Mouse (Mus musculus) neural tube, embryonic 13.5 days (tissue): ENCODE results near the gene Plxnd1. TPM values are rescaled to one million over a fixed set of nuclear protein-coding genes. Genes with fewer than 3 reads are reported as not detected.

Experiments used
- ATAC-seq: fragments of 200-750 bp; cut with Nextera tagmentation; 2 replicates; pipeline ENCODE4 v1.8.0; 2017; ENCODE audit warnings: low read depth, mild to moderate bottlenecking, moderate TSS enrichment, moderate library complexity
- H3K27ac ChIP-seq: fragments of 300-500 bp; sonication (generic); replicated peaks from 2 replicates; pipeline ENCODE4 v1.5.1; 2015; ENCODE audit warnings: moderate library complexity, mild to moderate bottlenecking, inconsistent platforms
- H3K27me3 ChIP-seq: fragments of 300-500 bp; sonication (generic); 2 replicates; pipeline ENCODE4 v1.6.1; 2015; ENCODE audit warnings: mild to moderate bottlenecking, inconsistent platforms
- H3K36me3 ChIP-seq: fragments of 300-500 bp; sonication (generic); 2 replicates; pipeline ENCODE4 v1.6.1; 2015; ENCODE audit warnings: mild to moderate bottlenecking, inconsistent platforms
- H3K4me1 ChIP-seq: fragments of 300-500 bp; sonication (generic); replicated peaks from 2 replicates; pipeline ENCODE4 v1.6.1; 2015; ENCODE audit warnings: inconsistent platforms
- H3K4me2 ChIP-seq: fragments of 300-500 bp; sonication (generic); 2 replicates; pipeline ENCODE4 v1.6.1; 2015; ENCODE audit warnings: inconsistent platforms, mild to moderate bottlenecking, moderate library complexity
- H3K4me3 ChIP-seq: fragments of 300-500 bp; sonication (generic); 2 replicates; pipeline ENCODE4 v1.5.1; 2015; ENCODE audit warnings: mild to moderate bottlenecking, inconsistent platforms
- H3K9ac ChIP-seq: fragments of 300-500 bp; sonication (generic); 2 replicates; pipeline ENCODE4 v1.6.1; 2015; ENCODE audit warnings: moderate library complexity, mild to moderate bottlenecking, inconsistent platforms
- H3K9me3 ChIP-seq: fragments of 300-500 bp; sonication (generic); 2 replicates; pipeline ENCODE4 v1.6.1; 2016; ENCODE audit warnings: inconsistent platforms
- WGBS: fragments of 180-500 bp; shearing (Covaris S2); methylation state at CpG from one replicate; pipeline ENCODE4 v1.1.7; 2015; 5-methylcytosine and 5-hydroxymethylcytosine counted together
- polyA plus RNA-seq: library from polyadenylated mRNA; unstranded; fragments of >200 nt; fragmentation: Nextera tagmentation; extraction: Ambion mirVana; gene quantifications from 2 replicates; pipeline ENCODE4 v1.2.1, GENCODE M21; 2015

Plxnd1 gene
- polyA plus RNA-seq, 1 experiment from 2014 or later, result 17.8 TPM

DNA sequence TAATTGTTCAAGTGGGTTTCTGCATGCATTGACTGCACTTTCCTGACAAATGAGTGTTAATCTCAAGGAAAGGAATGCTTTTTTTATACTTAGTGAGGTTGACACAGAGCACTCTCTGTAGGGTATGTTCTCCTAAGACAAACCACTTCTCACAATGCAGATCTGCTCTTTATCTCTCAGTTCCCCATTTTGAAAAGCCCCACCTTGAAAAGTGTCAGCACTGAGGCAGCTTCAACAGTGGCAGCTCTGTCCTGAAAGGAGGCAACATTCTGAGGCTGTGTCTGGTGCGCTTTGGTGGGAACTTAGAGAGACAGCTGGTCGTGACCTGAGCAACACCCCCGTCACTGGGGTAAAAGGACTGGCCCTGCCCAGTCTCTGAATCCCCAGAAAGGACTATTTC, 85.8 kb downstream of the Plxnd1 start:
- WGBS, result 74% methylated on average over 3 of the region's 3 CpGs
- ATAC-seq, result no peak
- H3K27me3 ChIP-seq, result no peaks in the 10 kb centered on the region
- H3K4me1 ChIP-seq, result peaks cover 1% of the 10 kb centered on the region
- no peak overlapping the region for H3K27ac ChIP-seq
- peaks cover 35% of the 10 kb centered on the region for H3K36me3 ChIP-seq
- H3K9ac ChIP-seq, result no peak overlapping the region
- no peak overlapping the region for H3K4me2 ChIP-seq
- H3K9me3 ChIP-seq, result no peaks in the 10 kb centered on the region
- H3K4me3 ChIP-seq, result no peak overlapping the region

DNA sequence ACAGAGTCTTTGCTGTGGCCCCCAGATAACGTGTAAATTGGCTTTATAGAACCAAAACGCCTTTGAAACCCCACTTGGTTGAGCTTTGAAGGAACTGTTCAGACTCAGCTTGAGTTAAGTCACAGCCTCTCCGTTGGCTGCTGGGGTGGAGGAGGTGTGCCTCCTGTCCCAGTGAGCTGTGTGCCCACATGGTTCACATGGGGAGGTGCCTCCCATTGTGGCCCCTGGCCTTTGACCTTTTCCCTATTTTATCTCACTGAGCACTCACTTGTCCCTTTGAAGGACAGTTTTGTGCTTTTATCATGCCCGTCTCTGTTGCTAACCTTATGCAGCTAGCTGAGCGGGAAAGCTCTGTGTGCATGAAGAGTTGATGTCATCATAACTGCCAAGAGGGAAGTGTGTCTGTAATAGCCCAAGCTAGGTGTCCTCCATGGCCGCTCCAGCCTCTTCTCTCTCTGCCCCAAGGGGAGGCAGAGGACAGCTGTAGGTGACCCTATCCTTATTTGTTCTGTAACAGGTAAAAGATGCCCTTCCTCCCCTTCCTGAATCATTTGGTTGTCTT, 86.3 kb downstream of the Plxnd1 start:
- H3K9me3 ChIP-seq, result no peaks in the 10 kb centered on the region
- H3K4me1 ChIP-seq, result no peaks in the 10 kb centered on the region
- H3K4me3 ChIP-seq, result no peak overlapping the region
- H3K9ac ChIP-seq, result no peak overlapping the region
- H3K27me3 ChIP-seq, result no peaks in the 10 kb centered on the region
- H3K27ac ChIP-seq, result no peak overlapping the region
- H3K36me3 ChIP-seq, result peaks cover 40% of the 10 kb centered on the region
- 43% methylated on average over 6 of the region's 6 CpGs for WGBS
- no peak overlapping the region for H3K4me2 ChIP-seq
- ATAC-seq, result no peak

DNA sequence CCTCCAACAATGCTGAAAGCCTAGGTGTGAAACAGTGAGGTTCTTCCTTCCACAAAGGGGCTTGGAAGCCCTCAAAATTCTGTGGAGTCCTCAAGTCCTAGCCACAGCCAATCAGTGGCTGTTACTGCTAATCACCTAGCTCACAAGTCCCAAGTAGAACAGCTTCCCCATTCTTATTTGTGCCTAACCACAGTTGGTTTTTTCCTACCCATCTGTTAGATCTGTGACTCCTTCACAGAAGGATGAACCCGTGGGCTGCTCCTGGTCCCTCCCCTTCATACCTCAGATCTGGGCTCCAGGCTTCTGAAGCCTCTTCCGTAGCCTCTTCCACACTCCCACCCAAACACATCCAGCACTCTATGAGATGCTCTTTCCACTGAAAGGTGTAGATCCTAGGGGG, 87.9 kb downstream of the Plxnd1 start:
- Histone ChIP-seq H3K36me3 (peaks cover 45% of the 10 kb centered on the region), H3K27me3 (no peaks in the 10 kb centered on the region), H3K9me3 (no peaks in the 10 kb centered on the region), H3K4me3 (no peak overlapping the region), H3K4me2 (no peak overlapping the region), H3K4me1 (peaks cover 2% of the 10 kb centered on the region; the same call in 1 of the 2 replicates), H3K9ac (no peak overlapping the region), H3K27ac (no peak overlapping the region)
- ATAC-seq, result no peak
- 87% methylated on average over 2 of the region's 2 CpGs for WGBS

DNA sequence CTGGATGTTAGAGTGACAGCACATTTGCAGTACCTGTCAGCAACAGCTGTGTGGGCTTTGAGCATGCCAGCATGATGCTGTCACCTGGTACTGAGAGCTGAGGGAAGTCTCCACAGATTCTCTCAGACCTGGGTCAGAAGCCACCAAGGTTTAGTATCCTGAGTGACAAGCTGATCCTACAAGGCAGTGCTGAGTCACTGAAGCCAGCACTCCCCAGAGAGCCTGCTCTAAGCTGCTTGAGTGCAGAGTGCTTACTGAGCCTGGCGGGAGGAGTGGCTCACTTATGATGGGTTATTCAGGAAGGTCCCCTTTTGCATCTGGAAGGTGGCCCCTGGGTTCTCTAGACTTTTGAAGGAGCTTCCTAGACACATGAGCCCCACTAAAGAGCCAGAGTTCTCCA, 88.3 kb downstream of the Plxnd1 start:
- WGBS, result 87% methylated on average over 1 of the region's 1 CpGs
- no peak overlapping the region for H3K4me2 ChIP-seq
- peaks cover 6% of the 10 kb centered on the region for H3K4me1 ChIP-seq
- no peak overlapping the region for H3K9ac ChIP-seq
- ATAC-seq, result no peak
- H3K27me3 ChIP-seq, result no peaks in the 10 kb centered on the region
- H3K9me3 ChIP-seq, result no peaks in the 10 kb centered on the region
- no peak overlapping the region for H3K27ac ChIP-seq
- peaks cover 45% of the 10 kb centered on the region for H3K36me3 ChIP-seq
- H3K4me3 ChIP-seq, result no peak overlapping the region

DNA sequence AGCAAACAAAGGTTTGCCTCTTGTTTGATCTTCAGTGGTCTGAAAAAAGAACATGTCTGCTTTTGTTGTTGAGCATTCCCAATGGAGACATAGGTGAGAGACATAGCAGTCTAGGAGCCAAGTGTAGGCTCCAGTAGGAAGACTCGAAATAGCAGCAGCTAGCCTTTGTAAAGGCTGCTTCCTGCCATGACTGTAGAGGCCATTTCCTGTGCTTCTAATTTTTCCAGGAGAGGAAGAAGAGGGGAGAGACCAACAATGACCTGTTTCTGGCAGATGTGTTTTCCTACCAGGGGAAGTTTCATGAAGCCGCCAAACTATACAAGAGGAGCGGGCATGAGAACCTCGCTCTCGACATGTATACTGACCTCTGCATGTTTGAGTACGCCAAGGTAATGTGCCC, 89.2 kb downstream of the Plxnd1 start:
- Histone ChIP-seq H3K9ac (no peak overlapping the region), H3K9me3 (no peaks in the 10 kb centered on the region), H3K36me3 (peaks cover 45% of the 10 kb centered on the region), H3K27me3 (no peaks in the 10 kb centered on the region), H3K27ac (no peak overlapping the region), H3K4me2 (no peak overlapping the region), H3K4me3 (no peak overlapping the region), H3K4me1 (peaks cover 9% of the 10 kb centered on the region)
- ATAC-seq, result no peak
- 87% methylated on average over 6 of the region's 6 CpGs for WGBS

Other genes with a start within 250 kb of the Plxnd1 start
- 1.6 and 2.5 TPM in 2 replicates for gene Tmem40, start 232.6 kb downstream of the Plxnd1 start, polyA plus RNA-seq
- gene Cand2, start 220.5 kb downstream of the Plxnd1 start, polyA plus RNA-seq, result 13.2 and 15.8 TPM in 2 replicates
- 1,247 and 1,390 TPM in 2 replicates for gene Rpl32, start 186.3 kb downstream of the Plxnd1 start, polyA plus RNA-seq
- 2.7 and 2.8 TPM in 2 replicates for gene Efcab12, start 156.6 kb downstream of the Plxnd1 start, polyA plus RNA-seq
- gene Mbd4, start 141.6 kb downstream of the Plxnd1 start, polyA plus RNA-seq, result 12.6 and 12.9 TPM in 2 replicates
- gene Ift122, start 141.5 kb downstream of the Plxnd1 start, polyA plus RNA-seq, result 26.3 and 27.8 TPM in 2 replicates
- 2.2 and 4.1 TPM in 2 replicates for gene Rho, start 63.3 kb downstream of the Plxnd1 start, polyA plus RNA-seq
- gene H1foo, start 50.1 kb downstream of the Plxnd1 start, polyA plus RNA-seq, result not detected in 2 replicates
- gene Tmcc1, start 198.5 kb upstream of the Plxnd1 start, polyA plus RNA-seq, result 32.1 and 32.4 TPM in 2 replicates
- 65.1 and 71.5 TPM in 2 replicates for gene Washc2, start 213.0 kb upstream of the Plxnd1 start, polyA plus RNA-seq